Mouse (Mus musculus): ENCODE data around the gene Macrod2.

GRCm38 (mm10) chr2:141449078-141449680, 1054.1 kb downstream of the Macrod2 start:
- TF ChIP-seq CTCF (IDR thresholded peaks at IDR 0.05; ENCODE audit: control insufficient read depth, insufficient read depth, insufficient read length) (no peak), MAX (IDR thresholded peaks at IDR 0.05) (no peak), MYOG (IDR thresholded peaks at IDR 0.05; ENCODE audit: control insufficient read depth, extremely low read depth, insufficient read length) (no peak), FOSL1 (IDR thresholded peaks at IDR 0.05; ENCODE audit: insufficient read depth, low read length, poor library complexity, severe bottlenecking) (no peak), CEBPB (IDR thresholded peaks at IDR 0.05; ENCODE audit: low read depth) (no peak), USF1 (IDR thresholded peaks at IDR 0.05; ENCODE audit: low read depth) (no peak), MYOD1 (IDR thresholded peaks at IDR 0.05; ENCODE audit: control insufficient read depth, insufficient read length, low read depth) (no peak)

Data from C2C12 (cell line).